Mouse (Mus musculus) CH12.LX (cell line): ENCODE data around the gene Ebf3. TPM values are rescaled to one million over a fixed set of nuclear protein-coding genes. Genes with fewer than 3 reads are reported as not detected.

ENCODE experiments used
- DNase-seq: peaks from one replicate; pipeline ENCODE4 v3.0.0-alpha.2; 2013; ENCODE audit errors: extremely low read depth
- H3K27ac ChIP-seq: 2 replicates; pipeline ENCODE4 v1.5.1; 2012; ENCODE audit warnings: low read depth, mild to moderate bottlenecking, control low read depth, moderate library complexity; ENCODE audit not compliant: insufficient read depth
- H3K27me3 ChIP-seq: replicated peaks from 2 replicates; pipeline ENCODE3; 2012; ENCODE audit warnings: inconsistent platforms
- H3K36me3 ChIP-seq, 2 experiments: replicated peaks in 1 of 2; 2 replicates each; pipeline versions ENCODE3 to v1.6.1; 2012; ENCODE audit warnings: inconsistent platforms in 1 of 2, low read length in 1 of 2, mild to moderate bottlenecking in 1 of 2, mixed read lengths in 1 of 2, moderate library complexity in 1 of 2; ENCODE audit not compliant: control insufficient read depth in 1 of 2, insufficient read depth in 1 of 2
- H3K4me1 ChIP-seq, 2 experiments: 2 replicates each; pipeline ENCODE4 v1.6.1; 2012; ENCODE audit warnings: inconsistent platforms in 1 of 2, moderate library complexity in 1 of 2; ENCODE audit not compliant: insufficient read depth in 2 of 2, control insufficient read depth in 1 of 2
- H3K4me2 ChIP-seq: 2 replicates; pipeline ENCODE4 v1.6.1; 2012; ENCODE audit warnings: low read depth, mild to moderate bottlenecking, control low read depth; ENCODE audit not compliant: poor library complexity, insufficient read depth, severe bottlenecking
- H3K4me3 ChIP-seq, 3 experiments: fragments of 150-350 bp in 1 of 3; sonication (generic) in 1 of 3; replicated peaks in 1 of 3; 2 replicates each; pipeline versions ENCODE3 to v1.5.1; 2011 to 2012; ENCODE audit warnings: low read depth in 2 of 3, low read length in 2 of 3, mild to moderate bottlenecking in 2 of 3, moderate library complexity in 2 of 3, control low read depth in 1 of 3, improper control_type of control experiment in 1 of 3, inconsistent platforms in 1 of 3, mixed read lengths in 1 of 3; ENCODE audit not compliant: poor library complexity in 1 of 3
- H3K79me2 ChIP-seq: replicated peaks from 2 replicates; pipeline ENCODE4 v1.6.1; 2012; ENCODE audit warnings: mild to moderate bottlenecking, moderate library complexity; ENCODE audit not compliant: control insufficient read depth, poor library complexity, insufficient read depth, severe bottlenecking; ENCODE audit errors: extremely low read depth
- H3K9ac ChIP-seq: 2 replicates; pipeline ENCODE4 v1.6.1; 2012; ENCODE audit warnings: low read depth, mild to moderate bottlenecking, control low read depth, moderate library complexity; ENCODE audit not compliant: insufficient read depth
- H3K9me3 ChIP-seq: replicated peaks from 2 replicates; pipeline ENCODE3; 2012; ENCODE audit warnings: low read length, inconsistent platforms, mixed read lengths
- BHLHE40 ChIP-seq: IDR thresholded peaks from 2 replicates; pipeline ENCODE4 v1.6.1; 2011; ENCODE audit warnings: mild to moderate bottlenecking, low read depth, low read length, improper control_type of control experiment
- CHD1 ChIP-seq: IDR thresholded peaks from 2 replicates; pipeline ENCODE4 v1.6.1; 2012; ENCODE audit warnings: low read depth, low read length, improper control_type of control experiment, inconsistent platforms
- CHD2 ChIP-seq: IDR thresholded peaks from 2 replicates; pipeline ENCODE4 v1.6.1; 2011; ENCODE audit warnings: low read length, improper control_type of control experiment
- E2F4 ChIP-seq: IDR thresholded peaks from 2 replicates; pipeline ENCODE4 v1.6.1; 2011; ENCODE audit warnings: low read depth, low read length, improper control_type of control experiment; ENCODE audit not compliant: insufficient replicate concordance
- ELF1 ChIP-seq: IDR thresholded peaks from 2 replicates; pipeline ENCODE4 v1.6.1; 2014; ENCODE audit warnings: low read depth, mild to moderate bottlenecking, inconsistent platforms, low read length, improper control_type of control experiment
- EP300 ChIP-seq: IDR thresholded peaks from 2 replicates; pipeline ENCODE4 v1.6.1; 2011; ENCODE audit warnings: low read length, improper control_type of control experiment
- ETS1 ChIP-seq: conservative IDR thresholded peaks from 2 replicates; pipeline ENCODE4 v1.6.1; 2012; ENCODE audit warnings: low read depth, mild to moderate bottlenecking, inconsistent platforms, low read length, improper control_type of control experiment, moderate library complexity
- GABPA ChIP-seq: IDR thresholded peaks from 2 replicates; pipeline ENCODE4 v1.6.1; 2012; ENCODE audit warnings: low read depth, low read length, improper control_type of control experiment, inconsistent platforms; ENCODE audit not compliant: insufficient replicate concordance
- IRF4 ChIP-seq: IDR thresholded peaks from 2 replicates; pipeline ENCODE4 v1.6.1; 2014; ENCODE audit warnings: low read depth, mild to moderate bottlenecking, inconsistent platforms, low read length, improper control_type of control experiment
- JUND ChIP-seq: conservative IDR thresholded peaks from 2 replicates; pipeline ENCODE4 v1.6.1; 2011; ENCODE audit warnings: low read depth, low read length, improper control_type of control experiment
- KAT2A ChIP-seq: IDR thresholded peaks from 2 replicates; pipeline ENCODE4 v1.6.1; 2012; ENCODE audit warnings: low read length, improper control_type of control experiment, inconsistent platforms; ENCODE audit not compliant: insufficient replicate concordance
- MAFK ChIP-seq: IDR thresholded peaks from 2 replicates; pipeline ENCODE4 v1.6.1; 2011; ENCODE audit warnings: low read length, improper control_type of control experiment; ENCODE audit not compliant: insufficient replicate concordance
- MAX ChIP-seq: IDR thresholded peaks from 2 replicates; pipeline ENCODE4 v1.6.1; 2011; ENCODE audit warnings: low read length, improper control_type of control experiment
- MAZ ChIP-seq: IDR thresholded peaks from 2 replicates; pipeline ENCODE4 v1.6.1; 2012; ENCODE audit warnings: low read depth, mild to moderate bottlenecking, inconsistent platforms, low read length, improper control_type of control experiment, moderate library complexity
- MEF2A ChIP-seq: IDR thresholded peaks from 2 replicates; pipeline ENCODE4 v1.6.1; 2014; ENCODE audit warnings: low read depth, mild to moderate bottlenecking, inconsistent platforms, low read length, improper control_type of control experiment, borderline replicate concordance
- MXI1 ChIP-seq: IDR thresholded peaks from 2 replicates; pipeline ENCODE4 v1.6.1; 2011; ENCODE audit warnings: mild to moderate bottlenecking, low read depth, low read length, improper control_type of control experiment
- MYC ChIP-seq: IDR thresholded peaks from 2 replicates; pipeline ENCODE4 v1.6.1; 2011; ENCODE audit warnings: low read depth, mild to moderate bottlenecking, improper control_type of control experiment, low read length
- NRF1 ChIP-seq: IDR thresholded peaks from 2 replicates; pipeline ENCODE4 v1.6.1; 2014; ENCODE audit warnings: low read depth, mild to moderate bottlenecking, inconsistent platforms, low read length, improper control_type of control experiment, moderate library complexity
- POLR2AphosphoS2 ChIP-seq: IDR thresholded peaks from 2 replicates; pipeline ENCODE4 v1.6.1; 2011; ENCODE audit warnings: low read depth, low read length, improper control_type of control experiment
- RAD21 ChIP-seq: IDR thresholded peaks from 2 replicates; pipeline ENCODE4 v1.6.1; 2011; ENCODE audit warnings: low read depth, mild to moderate bottlenecking, low read length, improper control_type of control experiment, moderate library complexity
- SIN3A ChIP-seq: IDR thresholded peaks from 2 replicates; pipeline ENCODE4 v1.6.1; 2012; ENCODE audit warnings: low read length, improper control_type of control experiment, inconsistent platforms
- SMC3 ChIP-seq: IDR thresholded peaks from 2 replicates; pipeline ENCODE4 v1.6.1; 2011; ENCODE audit warnings: low read depth, low read length, improper control_type of control experiment
- TBP ChIP-seq: conservative IDR thresholded peaks from 2 replicates; pipeline ENCODE4 v1.6.1; 2011; ENCODE audit warnings: low read depth, low read length, improper control_type of control experiment
- TCF12 ChIP-seq: IDR thresholded peaks from 2 replicates; pipeline ENCODE4 v1.6.1; 2014; ENCODE audit warnings: low read depth, mild to moderate bottlenecking, inconsistent platforms, low read length, improper control_type of control experiment
- USF1 ChIP-seq: IDR thresholded peaks from 2 replicates; pipeline ENCODE4 v1.6.1; 2014; ENCODE audit warnings: low read depth, mild to moderate bottlenecking, inconsistent platforms, low read length, improper control_type of control experiment
- ZC3H11A ChIP-seq: IDR thresholded peaks from 2 replicates; pipeline ENCODE4 v1.6.1; 2012; ENCODE audit warnings: low read depth, mild to moderate bottlenecking, inconsistent platforms, low read length, improper control_type of control experiment
- ZKSCAN1 ChIP-seq: IDR thresholded peaks from 2 replicates; pipeline ENCODE4 v1.6.1; 2012; ENCODE audit warnings: low read depth, inconsistent platforms, low read length, improper control_type of control experiment, borderline replicate concordance
- ZMIZ1 ChIP-seq: IDR thresholded peaks from 2 replicates; pipeline ENCODE4 v1.6.1; 2012; ENCODE audit warnings: low read depth, mild to moderate bottlenecking, inconsistent platforms, low read length, improper control_type of control experiment
- dilution Hi-C: fragments of 300-500 bp; cut with MboI; formaldehyde crosslinking; loops from 2 replicates; pipeline ENCODE4 v1.14.3; 2020; ENCODE audit warnings: low sequenced_read_pairs; ENCODE audit not compliant: extremely low pct_unique_long_range_greater_than_20kb, extremely low pct_ligation_motif_present
- in situ Hi-C: fragments of 300-500 bp; cut with MboI; formaldehyde crosslinking; loops from 3 replicates; pipeline ENCODE4 v1.14.3; 2019; ENCODE audit warnings: low sequenced_read_pairs, low pct_ligation_motif_present, low pct_unique_long_range_greater_than_20kb, mixed read lengths
- polyA plus RNA-seq: library from polyadenylated mRNA; unstranded; fragments of >175 nt; gene quantifications from 2 replicates; pipeline ENCODE4 v1.2.1, GENCODE M21; 2012; ENCODE audit warnings: low read depth; ENCODE audit not compliant: insufficient read length
- total RNA-seq, 2 experiments: library from RNA; depleted of rRNA; stranded (reverse); fragments of 300-350 nt in 1 of 2; fragments of >200 nt in 1 of 2; gene quantifications; 2 replicates each; pipeline ENCODE4 v1.2.3; 2012 to 2014

The Ebf3 gene
- total and polyA plus RNA-seq, 3 experiments: 0.10 to 0.89 TPM; not detected in 1

- no peaks in the 10 kb centered on the region for H3K27me3 ChIP-seq
- H3K27ac ChIP-seq: no peak overlapping the region
- H3K4me2 ChIP-seq: no peak overlapping the region
- H3K9me3 ChIP-seq: no peaks in the 10 kb centered on the region
- no peak overlapping the region for H3K9ac ChIP-seq
- TF ChIP-seq MAX (no peak), CHD1 (no peak), TCF12 (no peak), E2F4 (no peak), CHD2 (no peak), MYC (no peak), IRF4 (no peak), ZMIZ1 (no peak), MXI1 (no peak), RAD21 (no peak), ELF1 (no peak), ZC3H11A (no peak), POLR2AphosphoS2 (no peak), MEF2A (no peak), ZKSCAN1 (no peak), BHLHE40 (no peak)
- DNase-seq: no peak
- no peaks in the 10 kb centered on the region for H3K36me3 ChIP-seq
- peaks cover 15 to 40% of the 10 kb centered on the region in 2 experiments for H3K4me1 ChIP-seq
- in situ Hi-C loops: no loop called here
- H3K79me2 ChIP-seq: no peaks in the 10 kb centered on the region
- dilution Hi-C loops: no loop called here
- no peak overlapping the region for H3K4me3 ChIP-seq
Observed at GRCm38 (mm10) chr7:137159086-137159485, 155.2 kb downstream of the Ebf3 start.

DNA sequence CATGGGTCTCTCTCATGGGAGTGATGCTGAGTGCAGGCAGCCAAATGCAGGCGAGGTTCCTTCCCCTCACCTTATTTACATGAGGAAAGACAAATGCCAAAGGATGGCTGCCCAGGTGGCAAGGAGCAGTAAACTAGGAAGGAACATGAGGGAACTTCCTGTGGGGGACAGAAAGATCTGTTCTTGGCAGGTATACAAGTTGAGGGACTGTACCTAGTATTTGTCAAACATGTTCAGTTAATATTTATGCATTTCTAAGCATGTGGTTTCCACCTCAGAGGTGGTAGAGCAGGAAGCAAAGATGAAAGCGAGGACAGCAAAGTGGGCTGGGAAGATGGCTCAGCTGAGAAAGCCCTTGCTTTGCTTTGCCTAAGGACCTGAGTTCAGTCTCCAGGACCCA lies 159.6 kb downstream of the Ebf3 start:
- DNase-seq: peak; percentile 63
- Histone ChIP-seq H3K9me3 (peaks cover 10% of the 10 kb centered on the region), H3K4me2 (peak overlapping the region; percentile 25; the same call in 1 of the 2 replicates), H3K4me3 (no peak overlapping the region), H3K9ac (no peak overlapping the region)
- in situ Hi-C loops: no loop called here
- TF ChIP-seq ELF1 (peak; percentile 53; the same call in 1 of the 2 replicates), NRF1 (no peak), MAZ (0 out of 2 replicates have a peak, but pooled peaks have one; percentile 6), EP300 (peak; percentile 56), GABPA (no peak), MAFK (no peak), BHLHE40 (peak; percentile 30; the same call in 1 of the 2 replicates), SIN3A (no peak), MEF2A (peak; percentile 53; the same call in 1 of the 2 replicates), E2F4 (no peak), MAX (peak; percentile 47; the same call in 1 of the 2 replicates), USF1 (no peak), CHD2 (no peak), TCF12 (peak; percentile 55; the same call in 1 of the 2 replicates), KAT2A (no peak), ETS1 (peak; percentile 53), IRF4 (0 out of 2 replicates have a peak, but pooled peaks have one; percentile 30), ZKSCAN1 (no peak), TBP (no peak), SMC3 (no peak), JUND (no peak)
- TF ChIP-seq, all 38 proteins: peak for 9
- dilution Hi-C loops: no loop called here
- Histone ChIP-seq H3K27ac (no peak overlapping the region), H3K4me1 (peaks cover 17 to 46% of the 10 kb centered on the region in 2 experiments), H3K79me2 (no peaks in the 10 kb centered on the region), H3K27me3 (no peaks in the 10 kb centered on the region), H3K36me3 (no peaks in the 10 kb centered on the region)
